Mouse (Mus musculus): ENCODE measurements around the gene Mgme1.

The Mgme1 gene

GRCm38 (mm10) chr2:144305721-144306294 lies 35.3 kb downstream of the Mgme1 start:
- no peak for DNase-seq (ENCODE audit: low spot score)

- DNase-seq (ENCODE audit: low spot score) = no peak
These were observed 38.1 kb downstream of the Mgme1 start for GRCm38 (mm10) chr2:144308561-144308960.

GRCm38 (mm10) chr2:144310273-144310672 lies 39.8 kb downstream of the Mgme1 start:
- no peak for DNase-seq (ENCODE audit: low spot score)

DNA sequence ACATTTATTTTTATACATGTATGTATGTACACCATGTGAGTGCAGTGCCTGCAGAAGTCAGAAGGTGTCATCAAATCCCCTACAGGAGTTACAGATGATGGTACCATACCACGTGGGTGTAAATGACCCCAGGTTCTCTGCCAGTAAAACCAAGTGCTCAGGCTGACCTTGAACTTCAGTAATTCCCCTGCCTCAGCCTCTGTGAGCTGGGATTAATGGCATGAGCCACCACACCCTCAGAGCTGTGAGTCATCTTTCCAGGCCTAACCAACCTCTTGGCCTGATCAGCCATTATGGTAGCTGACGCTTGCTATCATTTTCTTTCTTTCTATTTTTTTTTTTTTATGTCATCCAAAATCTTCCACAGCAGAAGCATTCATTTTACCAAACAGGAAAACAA lies 40.9 kb downstream of the Mgme1 start:
- DNase-seq (ENCODE audit: low spot score) = no peak

DNA sequence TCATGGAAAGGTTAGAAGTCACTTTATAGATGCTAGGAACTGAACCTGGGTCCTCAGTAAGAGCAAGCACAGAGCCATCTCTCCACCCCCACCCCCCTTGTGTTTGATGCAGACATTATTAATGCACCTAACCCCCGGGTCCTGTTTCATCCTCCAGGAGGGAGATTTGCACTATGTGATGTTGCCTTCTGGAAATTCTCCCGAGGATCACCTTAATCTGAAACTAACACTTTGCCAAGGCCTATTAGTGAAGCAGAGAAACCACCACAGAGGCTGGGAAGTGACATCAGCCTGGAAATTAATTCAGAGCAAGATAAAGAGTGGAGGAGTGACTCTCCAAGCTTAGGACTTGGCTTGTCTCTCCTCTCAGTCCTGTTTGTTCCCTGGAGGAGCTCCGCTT lies 53.8 kb downstream of the Mgme1 start:
- no peak for DNase-seq (ENCODE audit: low spot score)

DNA sequence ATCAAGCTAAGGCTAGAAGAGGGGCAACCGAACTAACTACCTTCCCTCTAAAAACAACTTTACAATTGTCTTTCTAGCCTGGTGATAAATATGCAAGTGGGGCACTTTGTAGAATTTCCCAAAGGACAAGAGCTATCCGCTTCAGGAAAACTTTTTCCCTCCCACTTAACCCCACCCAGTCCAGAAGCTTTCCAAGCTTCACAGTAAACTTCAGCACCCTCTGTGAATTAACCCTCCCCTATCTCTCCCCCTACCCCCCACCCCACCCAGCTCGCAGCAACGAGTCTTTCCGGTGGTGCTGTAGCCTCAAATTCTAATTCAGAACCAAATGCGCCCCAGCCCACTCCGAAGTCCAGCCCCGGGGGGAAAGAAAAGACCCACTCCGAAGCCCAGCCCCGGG lies 59.0 kb downstream of the Mgme1 start:
- DNase-seq (ENCODE audit: low spot score) = no peak

DNA sequence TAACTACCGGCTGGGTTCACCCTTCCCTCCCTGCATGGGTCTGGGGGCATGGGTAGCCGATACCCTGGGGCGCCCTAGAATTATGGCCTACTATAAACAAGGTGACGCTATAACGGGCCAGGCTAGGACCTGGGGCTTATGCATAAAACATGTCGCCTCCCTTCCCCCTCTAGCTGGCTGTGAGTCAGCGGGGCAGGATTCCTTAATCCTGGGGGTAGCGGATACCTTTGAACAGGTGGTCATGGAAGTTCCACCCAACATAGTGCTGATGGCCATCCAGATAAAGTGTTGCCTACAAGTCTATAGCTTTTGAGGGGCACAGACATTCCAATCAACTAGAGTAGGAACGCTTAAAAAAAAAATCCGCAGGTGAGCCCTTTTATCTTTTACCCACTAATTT lies 59.5 kb downstream of the Mgme1 start:
- no peak for DNase-seq (ENCODE audit: low spot score)

- no peak for DNase-seq (ENCODE audit: low spot score)
These were observed 60.0 kb downstream of the Mgme1 start for GRCm38 (mm10) chr2:144330352-144330959.
